Mouse (Mus musculus) heart, postnatal 10 days (tissue): ENCODE data around the gene Nuak1. TPM values are rescaled to one million over a fixed set of nuclear protein-coding genes. Genes with fewer than 3 reads are reported as not detected.

Source experiments
- DNase-seq, 2 experiments: peaks; one replicate each; pipeline ENCODE4 v3.0.0; 2021
- intact Hi-C: fragments of 180-260 bp; cut with DNase I; formaldehyde crosslinking; loops from one replicate; pipeline ENCODE4 v1.15.1; 2025
- total RNA-seq, 2 experiments: library from RNA; stranded (reverse); gene quantifications; 2 replicates each; pipeline ENCODE4 v1.2.3; 2021

Nuak1 gene
- total RNA-seq, 2 experiments from 2014 or later, result 25.3 to 33.0 TPM

- DNase-seq, result no peak
- intact Hi-C loops, result loop anchor here (5.0 kb wide), 1 partner anchor 154 kb away; no protein-coding TSS in a partner anchor
These were observed 53.7 kb downstream of the Nuak1 start for GRCm38 (mm10) chr10:84386625-84387242.

GRCm38 (mm10) chr10:84386214-84386613, 54.2 kb downstream of the Nuak1 start:
- intact Hi-C loops, result loop anchor here (5.0 kb wide), 1 partner anchor 154 kb away; no protein-coding TSS in a partner anchor

DNA sequence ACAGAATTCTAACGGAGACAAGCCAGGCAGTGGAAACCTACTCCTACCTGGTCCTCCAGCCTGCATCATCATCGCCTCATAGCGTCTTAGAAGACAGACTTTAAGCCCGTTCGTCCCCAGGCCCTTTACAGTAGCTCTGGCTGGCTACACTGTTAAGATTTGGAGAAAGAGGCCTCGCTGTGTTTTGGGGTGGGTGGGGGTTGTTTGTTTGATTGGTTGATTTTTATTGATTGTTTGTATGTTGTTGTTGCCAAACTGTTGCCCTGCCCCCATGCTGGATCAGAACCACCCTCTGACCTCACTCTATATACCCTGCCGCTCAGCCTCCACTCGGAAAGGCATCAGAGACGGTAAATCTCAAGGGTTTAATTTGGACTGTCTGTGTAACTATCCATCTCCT, 55.6 kb downstream of the Nuak1 start:
- DNase-seq, result no peak
- intact Hi-C loops, result loop anchor here (5.0 kb wide), 1 partner anchor 152 kb away; no protein-coding TSS in a partner anchor

More at GRCm38 (mm10) chr10:84386214-84386613, 54.2 kb downstream of the Nuak1 start:
- no peak for DNase-seq

DNA sequence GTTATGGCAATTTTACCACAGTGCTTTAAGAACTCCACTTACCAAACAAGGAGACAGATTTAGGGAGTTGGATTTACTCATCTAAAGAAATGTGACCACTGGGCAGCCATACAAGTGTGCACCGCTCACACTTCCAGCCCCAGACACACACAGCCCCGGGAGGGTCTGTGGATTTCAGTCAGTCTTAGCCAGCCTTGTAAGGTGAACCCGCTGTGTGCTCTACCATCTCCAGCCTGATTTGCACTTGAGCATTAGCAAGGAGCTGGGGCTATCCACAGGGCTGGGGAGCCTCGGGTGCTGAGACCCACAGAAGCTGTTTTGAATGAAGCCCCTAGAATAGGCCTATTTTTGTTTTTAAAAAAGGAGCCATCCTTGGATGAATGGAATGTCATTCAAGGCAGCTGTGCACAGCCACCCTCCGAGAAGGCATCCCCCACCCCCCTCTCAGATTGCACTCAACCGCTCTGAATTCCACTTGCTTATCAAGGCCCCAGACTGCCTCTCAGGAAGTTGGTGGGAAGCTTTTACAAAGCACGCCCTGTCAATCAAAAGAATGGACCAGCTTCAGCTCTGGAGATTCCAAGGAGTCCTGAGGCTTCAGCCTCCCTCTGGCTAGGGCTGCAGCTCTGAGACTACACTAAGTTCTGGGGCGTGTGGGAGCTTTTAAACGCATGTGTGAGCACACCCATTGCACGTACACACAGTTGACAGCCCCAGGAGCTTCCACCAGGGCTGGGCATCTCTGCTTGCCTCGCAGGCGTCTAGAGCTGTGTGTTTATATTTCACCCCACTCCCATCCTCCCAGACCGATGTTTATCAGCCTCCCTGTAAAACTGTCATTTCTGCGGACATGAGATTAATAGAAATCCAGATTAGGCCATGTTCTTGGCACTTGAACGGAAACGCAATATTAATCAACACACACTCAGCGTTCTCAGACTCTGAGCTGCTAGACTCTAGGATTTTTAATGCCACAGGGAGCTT, 57.2 kb downstream of the Nuak1 start:
- intact Hi-C loops, result no loop called here
- peak; percentile 53 to 56 for DNase-seq

DNA sequence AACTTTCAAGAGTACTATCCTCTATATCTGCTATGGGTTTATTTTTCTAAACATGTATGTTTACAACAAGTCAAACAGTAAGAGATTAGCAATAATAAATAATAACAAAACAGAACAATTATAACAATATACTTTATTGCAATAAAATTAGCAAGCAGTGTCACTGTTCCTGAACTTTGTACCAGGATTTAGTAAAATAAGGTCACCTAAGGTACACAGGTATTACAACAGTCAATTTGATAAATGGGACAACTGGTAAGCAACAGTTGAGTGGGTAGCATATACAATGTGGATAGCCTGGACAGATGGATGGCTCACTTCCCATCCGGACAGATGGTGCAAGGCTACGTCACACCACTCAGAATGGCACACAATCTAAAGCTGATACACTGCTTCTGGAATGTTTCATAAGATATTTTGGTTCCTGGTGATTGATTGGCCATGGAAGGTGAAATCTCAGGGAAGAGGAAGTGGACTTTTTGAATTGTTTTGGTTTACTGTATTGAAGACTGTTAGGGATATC, 59.1 kb downstream of the Nuak1 start:
- intact Hi-C loops, result no loop called here
- no peak for DNase-seq

- intact Hi-C loops, result no loop called here
- no peak for DNase-seq
These were observed 61.0 kb downstream of the Nuak1 start for GRCm38 (mm10) chr10:84379366-84379765.

- intact Hi-C loops, result no loop called here
These were observed 62.4 kb downstream of the Nuak1 start for GRCm38 (mm10) chr10:84377956-84378355.

DNA sequence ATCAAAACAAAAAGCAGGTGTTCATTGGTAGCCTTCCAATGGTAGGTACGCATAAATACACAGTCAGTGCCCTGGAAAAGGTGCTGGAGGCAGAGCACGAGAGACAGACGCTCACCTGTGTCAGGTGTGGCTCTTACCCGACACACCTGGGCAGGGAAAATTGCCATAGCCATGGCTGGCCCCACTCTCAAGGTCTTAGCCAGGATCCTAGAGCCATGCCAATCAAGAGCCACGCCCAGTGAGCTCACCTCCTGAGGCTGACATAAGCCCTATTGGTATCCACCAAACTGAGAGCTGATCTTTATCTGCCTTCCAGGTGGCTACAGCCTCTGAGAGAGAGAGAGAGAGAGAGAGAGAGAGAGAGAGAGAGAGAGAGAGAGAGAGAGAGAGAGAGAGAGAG, 64.1 kb downstream of the Nuak1 start:
- intact Hi-C loops, result no loop called here
- no peak for DNase-seq

More at GRCm38 (mm10) chr10:84377956-84378355, 62.4 kb downstream of the Nuak1 start:
- DNase-seq, result no peak

DNA sequence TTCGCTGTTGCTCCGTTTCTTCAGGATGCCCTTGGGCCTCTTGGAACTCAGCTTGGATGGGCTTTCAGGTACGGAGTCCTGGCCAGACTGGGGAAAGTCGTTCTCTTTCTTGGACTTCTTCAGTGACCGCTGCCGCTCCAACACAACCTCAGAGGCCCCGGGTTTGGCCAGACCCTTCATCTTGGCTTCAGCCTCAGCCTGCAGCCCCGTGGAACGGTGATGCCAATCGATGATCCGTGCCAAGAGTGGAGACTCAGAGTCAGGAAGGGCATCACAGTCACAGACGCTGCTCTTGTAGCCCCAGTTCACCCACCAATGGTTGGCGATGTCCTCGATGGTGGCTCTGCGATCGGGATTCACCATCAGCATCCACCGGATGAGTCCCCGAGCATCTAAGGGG, 65.4 kb downstream of the Nuak1 start:
- DNase-seq, result no peak

GRCm38 (mm10) chr10:84373476-84373875, 66.9 kb downstream of the Nuak1 start:
- intact Hi-C loops, result no loop called here
- no peak for DNase-seq

More for the DNA sequence above, 65.4 kb downstream of the Nuak1 start:
- intact Hi-C loops, result no loop called here

DNA sequence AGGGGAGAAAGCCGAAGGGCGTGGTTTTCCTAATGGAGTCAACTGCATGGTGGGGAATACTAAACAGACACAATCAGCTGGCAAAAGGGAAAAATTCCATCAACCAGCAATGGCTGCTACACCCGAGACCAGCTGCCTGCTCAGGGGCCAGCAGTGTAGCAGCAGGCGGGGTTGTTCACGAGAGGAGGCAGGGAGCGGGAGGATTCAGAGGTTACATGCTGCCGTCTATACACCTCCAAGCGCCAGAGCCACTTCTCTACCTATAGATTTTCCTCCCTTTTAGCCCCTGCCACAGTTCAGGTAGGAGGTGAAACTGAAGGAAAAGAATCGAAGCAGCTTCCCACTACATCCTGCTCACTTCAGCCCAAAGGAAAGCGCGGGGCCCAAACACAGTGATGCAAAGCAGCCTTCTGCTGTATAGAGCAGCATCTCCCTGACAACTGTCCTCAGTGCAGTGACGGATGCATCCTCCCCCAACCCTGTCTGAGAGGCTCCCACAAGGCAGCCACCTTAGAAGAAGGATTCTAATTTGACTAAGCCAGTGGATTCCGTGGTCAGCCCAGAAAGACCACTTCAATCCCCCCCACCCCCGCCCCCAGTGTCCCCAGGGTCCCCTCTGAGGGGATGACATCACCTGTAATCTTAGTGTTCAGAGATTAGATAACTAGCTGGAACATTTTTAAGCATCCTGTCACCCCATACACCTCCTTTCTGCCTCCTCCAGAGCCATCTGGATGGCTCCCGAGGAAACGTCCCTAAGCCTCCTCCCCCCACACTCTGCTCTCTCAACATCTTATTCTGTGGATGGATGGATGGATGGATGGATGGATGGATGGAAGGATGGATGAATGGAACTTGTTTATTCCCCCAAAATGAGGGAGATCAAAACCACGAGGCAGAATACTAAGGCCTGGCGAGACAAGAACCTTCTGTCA, 68.0 kb downstream of the Nuak1 start:
- DNase-seq, result no peak
- intact Hi-C loops, result no loop called here

- no peak for DNase-seq
- intact Hi-C loops, result no loop called here
These were observed 68.7 kb downstream of the Nuak1 start for GRCm38 (mm10) chr10:84371681-84372160.

DNA sequence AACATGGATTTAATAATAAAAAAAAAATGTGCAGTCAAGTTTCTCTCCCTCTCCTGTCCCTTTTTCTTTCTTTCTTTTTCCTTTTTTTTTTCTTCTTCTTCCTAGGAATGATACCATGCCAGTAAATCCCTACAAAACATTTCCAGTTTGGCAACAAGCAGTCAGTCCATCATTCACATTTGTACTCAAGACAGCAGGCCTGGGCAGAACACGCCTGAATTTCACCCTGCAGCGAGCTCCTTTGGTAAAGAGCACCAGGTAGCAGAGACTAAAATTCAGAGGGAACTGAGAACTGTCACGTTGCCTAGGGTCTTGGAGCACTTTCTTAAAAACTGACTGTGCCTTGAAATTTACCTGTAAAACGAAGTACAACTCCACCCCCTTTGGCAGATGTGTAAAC, 69.2 kb downstream of the Nuak1 start:
- intact Hi-C loops, result no loop called here
- no peak for DNase-seq

DNA sequence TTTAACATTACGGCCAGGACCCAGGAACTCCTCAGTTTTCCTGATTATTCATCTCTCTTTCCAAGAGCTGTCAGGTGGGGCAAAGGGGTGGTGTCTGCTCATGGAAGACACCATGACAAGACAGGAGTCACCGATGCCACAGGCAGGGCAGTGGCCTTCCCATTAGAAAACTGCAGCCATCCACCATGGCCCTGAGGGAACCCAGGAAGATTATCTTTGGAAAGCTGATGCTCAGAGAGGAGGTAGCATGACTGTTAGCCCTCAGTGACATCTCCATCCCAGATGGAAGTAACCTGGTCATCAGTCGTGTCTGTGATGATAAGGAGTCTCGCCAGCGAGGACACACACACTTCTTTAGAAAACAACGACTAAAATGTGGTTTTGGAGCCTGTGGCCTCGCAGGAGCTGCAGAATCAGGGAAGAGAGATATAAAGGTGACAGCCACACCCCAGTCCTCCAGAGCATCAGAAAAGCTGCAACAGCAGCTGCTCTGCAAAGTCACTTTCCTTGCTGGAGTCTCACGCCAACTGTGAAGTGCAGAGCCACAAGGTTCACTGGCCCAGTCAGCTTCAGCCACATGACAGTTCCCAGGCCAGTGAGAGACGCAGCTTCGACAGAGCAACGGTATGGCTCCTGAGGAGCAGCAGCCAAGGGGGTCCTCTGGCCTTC, 70.6 kb downstream of the Nuak1 start:
- intact Hi-C loops, result no loop called here
- DNase-seq, result no peak

DNA sequence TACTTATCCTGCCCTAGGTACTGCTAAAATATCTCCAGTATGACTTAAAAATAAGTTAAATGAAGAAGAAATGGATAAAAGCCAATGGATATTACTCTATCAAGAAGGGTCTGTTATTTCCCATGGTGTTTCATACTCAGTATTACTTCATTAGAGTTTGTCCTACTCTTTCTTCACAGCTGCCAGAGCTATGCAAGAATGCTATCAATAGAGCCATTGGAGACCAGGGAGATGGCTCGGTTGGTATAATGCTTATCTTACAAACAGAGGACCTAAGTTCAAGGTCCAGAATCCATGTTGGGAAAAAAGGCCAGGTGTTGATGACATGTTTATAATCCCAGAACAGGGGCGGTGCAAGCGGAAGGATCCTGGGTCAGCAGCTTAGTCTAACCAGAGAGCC, 72.2 kb downstream of the Nuak1 start:
- intact Hi-C loops, result no loop called here
- no peak for DNase-seq

GRCm38 (mm10) chr10:84365166-84365865, 75.1 kb downstream of the Nuak1 start:
- peak; percentile 30 to 44 for DNase-seq
- intact Hi-C loops, result no loop called here

- DNase-seq, result no peak
- intact Hi-C loops, result no loop called here
These were observed 76.6 kb downstream of the Nuak1 start for GRCm38 (mm10) chr10:84363833-84364232.

DNA sequence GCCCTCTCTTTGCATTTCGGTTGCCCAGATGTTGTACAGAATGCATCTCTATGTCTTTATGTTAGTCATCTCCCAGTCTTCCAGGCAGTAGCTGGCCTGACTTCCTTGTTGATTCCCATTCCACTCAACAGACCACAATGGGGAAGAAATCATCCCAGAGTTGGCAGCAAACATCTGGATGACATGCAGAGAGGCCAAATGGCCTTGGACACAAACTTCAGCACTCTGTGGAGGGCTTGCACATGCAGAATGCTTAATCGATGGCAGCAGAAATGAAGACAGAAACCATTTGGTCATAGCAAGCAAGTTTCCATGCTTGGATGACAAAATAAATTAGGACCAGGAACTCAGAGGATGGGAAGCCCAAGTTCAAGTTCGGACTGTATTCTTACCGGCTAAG, 79.4 kb downstream of the Nuak1 start:
- intact Hi-C loops, result no loop called here
- no peak for DNase-seq

- intact Hi-C loops, result no loop called here
These were observed 80.0 kb downstream of the Nuak1 start for GRCm38 (mm10) chr10:84360391-84360790.

More at GRCm38 (mm10) chr10:84360391-84360790, 80.0 kb downstream of the Nuak1 start:
- DNase-seq, result no peak
